Mouse (Mus musculus): Measurements from ENCODE around the gene Rnaseh2c. TPM values are rescaled to one million over a fixed set of nuclear protein-coding genes. Genes with fewer than 3 reads are reported as not detected.

Gene Rnaseh2c
- total RNA-seq, 2 experiments from 2014 or later: 14.4 to 19.3 TPM

GRCm38 (mm10) chr19:5654720-5655298, 53.1 kb downstream of the Rnaseh2c start:
- no peak for ATAC-seq (replicated peaks; ENCODE audit: low FRiP score, poor library complexity, severe bottlenecking)

Other genes with a start within 250 kb of the Rnaseh2c start
- gene Eif1ad, start 235.1 kb upstream of the Rnaseh2c start, total RNA-seq (2015; ENCODE audit: low replicate concordance): 7.3 and 12.3 TPM in 2 replicates
- gene Eif1ad, start 235.1 kb upstream of the Rnaseh2c start, total RNA-seq (2017; ENCODE audit: low replicate concordance): 14.7 and 18.7 TPM in 2 replicates
- 77.5 and 144 TPM in 2 replicates for gene Banf1, start 234.7 kb upstream of the Rnaseh2c start, total RNA-seq (2015; ENCODE audit: low replicate concordance)
- gene Banf1, start 234.7 kb upstream of the Rnaseh2c start, total RNA-seq (2017; ENCODE audit: low replicate concordance): 5.9 and 14.1 TPM in 2 replicates
- 28.4 and 63.2 TPM in 2 replicates for gene Sart1, start 213.2 kb upstream of the Rnaseh2c start, total RNA-seq (2015; ENCODE audit: low replicate concordance)
- 28.5 and 48.2 TPM in 2 replicates for gene Sart1, start 213.2 kb upstream of the Rnaseh2c start, total RNA-seq (2017; ENCODE audit: low replicate concordance)
- 2.5 TPM in 1 of 2 replicates, not detected in the other for gene Tsga10ip, start 199.3 kb upstream of the Rnaseh2c start, total RNA-seq (2015; ENCODE audit: low replicate concordance)
- not detected in 2 replicates for gene Tsga10ip, start 199.3 kb upstream of the Rnaseh2c start, total RNA-seq (2017; ENCODE audit: low replicate concordance)
- gene Drap1, start 176.9 kb upstream of the Rnaseh2c start, total RNA-seq (2015; ENCODE audit: low replicate concordance): 15.0 and 32.4 TPM in 2 replicates
- 15.8 and 18.0 TPM in 2 replicates for gene Drap1, start 176.9 kb upstream of the Rnaseh2c start, total RNA-seq (2017; ENCODE audit: low replicate concordance)
- gene AI837181, start 176.7 kb upstream of the Rnaseh2c start, total RNA-seq (2015; ENCODE audit: low replicate concordance): 14.8 and 16.1 TPM in 2 replicates
- 5.3 and 7.7 TPM in 2 replicates for gene AI837181, start 176.7 kb upstream of the Rnaseh2c start, total RNA-seq (2017; ENCODE audit: low replicate concordance)
- gene Fosl1, start 154.3 kb upstream of the Rnaseh2c start, total RNA-seq (2015; ENCODE audit: low replicate concordance): 0.42 TPM in 1 of 2 replicates, not detected in the other
- gene Fosl1, start 154.3 kb upstream of the Rnaseh2c start, total RNA-seq (2017; ENCODE audit: low replicate concordance): not detected in 2 replicates
- 0.38 TPM in 1 of 2 replicates, not detected in the other for gene Ccdc85b, start 144.0 kb upstream of the Rnaseh2c start, total RNA-seq (2015; ENCODE audit: low replicate concordance)
- gene Ccdc85b, start 144.0 kb upstream of the Rnaseh2c start, total RNA-seq (2017; ENCODE audit: low replicate concordance): 0.14 and 0.17 TPM in 2 replicates
- gene Fibp, start 141.3 kb upstream of the Rnaseh2c start, total RNA-seq (2015; ENCODE audit: low replicate concordance): 13.2 and 15.2 TPM in 2 replicates
- 17.6 and 19.0 TPM in 2 replicates for gene Fibp, start 141.3 kb upstream of the Rnaseh2c start, total RNA-seq (2017; ENCODE audit: low replicate concordance)
- gene Ctsw, start 133.4 kb upstream of the Rnaseh2c start, total RNA-seq (2015; ENCODE audit: low replicate concordance): not detected in 2 replicates
- gene Ctsw, start 133.4 kb upstream of the Rnaseh2c start, total RNA-seq (2017; ENCODE audit: low replicate concordance): not detected in 2 replicates
- gene Efemp2, start 127.9 kb upstream of the Rnaseh2c start, total RNA-seq (2015; ENCODE audit: low replicate concordance): not detected in 2 replicates
- gene Efemp2, start 127.9 kb upstream of the Rnaseh2c start, total RNA-seq (2017; ENCODE audit: low replicate concordance): 3.4 TPM in 1 of 2 replicates, not detected in the other
- gene Mus81, start 113.5 kb upstream of the Rnaseh2c start, total RNA-seq (2015; ENCODE audit: low replicate concordance): 12.5 and 18.6 TPM in 2 replicates
- 1.8 and 8.3 TPM in 2 replicates for gene Mus81, start 113.5 kb upstream of the Rnaseh2c start, total RNA-seq (2017; ENCODE audit: low replicate concordance)
- gene Cfl1, start 111.4 kb upstream of the Rnaseh2c start, total RNA-seq (2015; ENCODE audit: low replicate concordance): 516 and 540 TPM in 2 replicates
- gene Cfl1, start 111.4 kb upstream of the Rnaseh2c start, total RNA-seq (2017; ENCODE audit: low replicate concordance): 293 and 380 TPM in 2 replicates
- not detected in 2 replicates for gene 1700020D05Rik, start 98.1 kb upstream of the Rnaseh2c start, total RNA-seq (2015; ENCODE audit: low replicate concordance)
- 1.1 and 1.3 TPM in 2 replicates for gene 1700020D05Rik, start 98.1 kb upstream of the Rnaseh2c start, total RNA-seq (2017; ENCODE audit: low replicate concordance)
- 1.9 and 2.9 TPM in 2 replicates for gene Snx32, start 91.3 kb upstream of the Rnaseh2c start, total RNA-seq (2015; ENCODE audit: low replicate concordance)
- gene Snx32, start 91.3 kb upstream of the Rnaseh2c start, total RNA-seq (2017; ENCODE audit: low replicate concordance): 11.7 and 13.4 TPM in 2 replicates
- gene Ovol1, start 41.2 kb upstream of the Rnaseh2c start, total RNA-seq (2015; ENCODE audit: low replicate concordance): not detected in 2 replicates
- not detected in 2 replicates for gene Ovol1, start 41.2 kb upstream of the Rnaseh2c start, total RNA-seq (2017; ENCODE audit: low replicate concordance)
- gene Ap5b1, start 33.8 kb upstream of the Rnaseh2c start, total RNA-seq (2015; ENCODE audit: low replicate concordance): 2.9 and 5.2 TPM in 2 replicates
- gene Ap5b1, start 33.8 kb upstream of the Rnaseh2c start, total RNA-seq (2017; ENCODE audit: low replicate concordance): 1.8 and 4.7 TPM in 2 replicates
- gene Kat5, start 8.4 kb downstream of the Rnaseh2c start, total RNA-seq (2015; ENCODE audit: low replicate concordance): 8.2 and 11.3 TPM in 2 replicates
- gene Kat5, start 8.4 kb downstream of the Rnaseh2c start, total RNA-seq (2017; ENCODE audit: low replicate concordance): 22.0 and 28.9 TPM in 2 replicates
- 13.1 and 25.1 TPM in 2 replicates for gene Rela, start 35.6 kb downstream of the Rnaseh2c start, total RNA-seq (2015; ENCODE audit: low replicate concordance)
- 15.5 and 22.0 TPM in 2 replicates for gene Rela, start 35.6 kb downstream of the Rnaseh2c start, total RNA-seq (2017; ENCODE audit: low replicate concordance)
- gene Sipa1, start 61.8 kb downstream of the Rnaseh2c start, total RNA-seq (2015; ENCODE audit: low replicate concordance): 20.5 and 36.9 TPM in 2 replicates
- 27.4 and 90.3 TPM in 2 replicates for gene Sipa1, start 61.8 kb downstream of the Rnaseh2c start, total RNA-seq (2017; ENCODE audit: low replicate concordance)
- 5.0 and 7.3 TPM in 2 replicates for gene Map3k11, start 86.9 kb downstream of the Rnaseh2c start, total RNA-seq (2015; ENCODE audit: low replicate concordance)
- 8.4 and 11.2 TPM in 2 replicates for gene Map3k11, start 86.9 kb downstream of the Rnaseh2c start, total RNA-seq (2017; ENCODE audit: low replicate concordance)
- 10.7 and 16.3 TPM in 2 replicates for gene Pcnx3, start 87.0 kb downstream of the Rnaseh2c start, total RNA-seq (2015; ENCODE audit: low replicate concordance)
- 14.8 and 20.3 TPM in 2 replicates for gene Pcnx3, start 87.0 kb downstream of the Rnaseh2c start, total RNA-seq (2017; ENCODE audit: low replicate concordance)
- not detected in 2 replicates for gene Kcnk7, start 102.5 kb downstream of the Rnaseh2c start, total RNA-seq (2015; ENCODE audit: low replicate concordance)
- not detected in 2 replicates for gene Kcnk7, start 102.5 kb downstream of the Rnaseh2c start, total RNA-seq (2017; ENCODE audit: low replicate concordance)
- gene Ehbp1l1, start 124.4 kb downstream of the Rnaseh2c start, total RNA-seq (2015; ENCODE audit: low replicate concordance): 27.5 and 57.9 TPM in 2 replicates
- gene Ehbp1l1, start 124.4 kb downstream of the Rnaseh2c start, total RNA-seq (2017; ENCODE audit: low replicate concordance): 236 and 446 TPM in 2 replicates
- 11.5 and 30.4 TPM in 2 replicates for gene Fam89b, start 127.8 kb downstream of the Rnaseh2c start, total RNA-seq (2015; ENCODE audit: low replicate concordance)
- 8.5 and 10.5 TPM in 2 replicates for gene Fam89b, start 127.8 kb downstream of the Rnaseh2c start, total RNA-seq (2017; ENCODE audit: low replicate concordance)
- gene Ltbp3, start 139.0 kb downstream of the Rnaseh2c start, total RNA-seq (2015; ENCODE audit: low replicate concordance): 0.63 TPM in 1 of 2 replicates, not detected in the other
- 0.68 TPM in 1 of 2 replicates, not detected in the other for gene Ltbp3, start 139.0 kb downstream of the Rnaseh2c start, total RNA-seq (2017; ENCODE audit: low replicate concordance)
- 8.2 and 12.9 TPM in 2 replicates for gene Scyl1, start 169.5 kb downstream of the Rnaseh2c start, total RNA-seq (2015; ENCODE audit: low replicate concordance)
- gene Scyl1, start 169.5 kb downstream of the Rnaseh2c start, total RNA-seq (2017; ENCODE audit: low replicate concordance): 9.1 and 11.9 TPM in 2 replicates

Data from erythroblast, adult 5-6 weeks (primary cell).